Mouse (Mus musculus) cerebellum, postnatal 36 days (tissue): ENCODE data around the gene Oas1c.

Experiments
- DNase-seq, 2 experiments: peaks; one replicate each; pipeline ENCODE4 v3.0.0; 2021 to 2022; ENCODE audit warnings: mixed read lengths in 2 of 2

The Oas1c gene

DNA sequence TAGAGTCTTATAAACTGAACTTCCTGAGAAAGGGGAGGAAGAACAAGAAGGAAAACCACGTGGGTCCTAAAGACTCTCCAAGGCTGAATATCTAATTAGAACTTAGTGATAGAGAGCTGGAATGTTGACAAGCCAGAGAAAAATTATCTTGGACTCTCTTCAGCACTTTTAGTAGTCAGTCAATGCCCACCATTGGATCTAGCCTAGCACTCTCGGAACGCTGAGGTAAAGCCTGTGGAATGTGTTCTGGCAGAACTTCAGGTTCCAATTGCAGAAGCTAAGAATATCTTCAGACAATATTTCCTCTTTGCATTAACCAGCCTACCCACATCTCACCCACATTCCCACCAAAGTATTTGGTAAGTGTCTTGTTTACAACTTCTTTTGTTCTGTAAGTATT lies 32.4 kb downstream of the Oas1c start:
- DNase-seq = no peak

DNA sequence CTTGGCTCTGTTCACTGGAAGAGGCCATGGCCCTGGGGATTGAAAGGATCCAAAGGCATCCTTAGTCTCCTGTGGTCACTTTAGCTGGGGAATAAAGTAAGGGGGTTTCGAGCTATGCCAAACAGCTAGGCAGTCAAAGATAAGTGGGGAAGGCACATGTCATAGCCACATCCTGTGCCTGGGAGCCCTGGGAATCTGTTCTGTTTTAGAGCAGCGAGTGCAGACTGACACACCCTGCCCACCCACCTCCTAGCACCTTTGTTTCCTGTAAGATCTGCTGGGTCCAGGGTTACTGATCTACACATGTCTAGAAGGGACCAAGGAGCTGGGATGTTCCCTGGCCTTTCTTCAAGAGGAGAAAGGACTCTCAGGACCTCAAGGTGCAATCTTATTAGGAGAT lies 33.4 kb downstream of the Oas1c start:
- DNase-seq = no peak

DNA sequence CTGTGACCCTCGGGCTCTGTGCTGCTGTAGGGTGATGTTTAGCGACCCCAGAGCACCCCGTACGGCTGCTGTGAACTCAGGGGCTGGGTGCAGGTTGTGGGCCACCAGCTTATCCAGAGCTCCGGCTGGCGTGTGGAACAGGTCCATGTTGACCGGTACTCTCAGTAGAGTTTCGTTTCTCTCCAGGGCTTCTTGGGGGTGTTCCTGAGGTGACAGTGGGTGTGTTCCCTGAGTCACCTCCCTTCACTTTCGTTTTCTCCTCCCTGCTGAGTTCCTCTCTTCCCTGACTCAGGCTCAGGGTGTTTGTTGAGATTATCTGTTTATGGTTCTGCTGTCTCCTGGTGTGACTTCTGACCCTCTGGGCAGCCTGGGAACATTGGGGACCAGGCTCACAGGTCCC lies 34.8 kb downstream of the Oas1c start, which contains the start of gene Oas3:
Gene Oas3 (minus strand): TSS at position 184 of the 400 bp plus-strand sequence.
- no peak for DNase-seq

DNA sequence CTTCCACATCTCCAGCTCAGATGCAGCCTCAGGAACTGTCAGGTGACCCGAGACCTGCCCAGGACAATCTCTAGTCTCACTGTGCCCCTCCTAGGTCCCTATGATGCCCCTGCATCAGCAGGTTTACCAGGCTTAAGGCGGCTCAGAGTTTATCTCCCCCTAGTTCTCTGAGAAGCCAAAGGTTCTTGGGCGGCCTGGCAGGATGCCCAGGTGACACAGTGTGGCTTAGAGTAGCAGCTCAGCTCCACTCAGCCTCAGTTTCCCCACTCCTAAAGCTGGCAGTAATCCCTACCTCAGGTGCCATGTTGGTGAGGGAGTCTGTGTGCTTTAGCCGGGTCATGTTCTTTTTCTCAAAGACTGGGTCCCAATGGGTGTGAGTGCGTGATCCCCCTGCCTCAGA lies 35.5 kb downstream of the Oas1c start:
- no peak for DNase-seq

DNA sequence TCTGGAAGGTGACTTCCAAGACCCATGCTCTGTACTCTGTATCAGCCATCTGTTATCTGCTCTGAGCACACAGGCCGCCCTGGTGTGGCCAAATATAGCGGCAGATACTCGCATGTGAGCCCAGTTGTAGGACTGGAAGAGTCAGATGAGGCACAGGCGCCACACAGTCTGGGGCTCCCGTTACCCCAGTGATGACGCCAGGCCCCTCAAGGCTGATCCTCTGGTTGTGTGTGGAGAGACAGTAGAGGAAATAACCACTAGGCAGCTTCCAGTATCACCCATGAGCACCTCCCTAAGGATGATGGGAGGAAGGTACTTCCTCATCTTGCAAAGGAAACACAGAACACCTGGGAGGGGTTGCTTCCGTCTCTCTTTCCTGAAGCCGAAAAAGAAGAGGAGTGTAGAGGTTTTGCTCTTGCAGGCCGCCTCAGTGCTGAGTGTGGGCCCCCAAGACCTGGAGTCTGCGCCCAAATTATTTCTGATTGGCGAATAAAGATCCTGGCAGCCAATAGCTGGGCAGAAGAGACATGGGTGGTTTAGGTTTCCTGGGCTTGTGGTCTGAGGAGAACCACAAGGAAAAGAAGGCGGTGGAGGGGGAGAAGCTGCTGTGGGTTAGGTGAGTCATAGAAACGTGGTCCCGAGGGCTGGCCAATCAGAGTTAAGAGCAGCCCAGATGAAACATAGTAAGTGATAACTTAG lies 36.9 kb downstream of the Oas1c start:
- no peak for DNase-seq

DNA sequence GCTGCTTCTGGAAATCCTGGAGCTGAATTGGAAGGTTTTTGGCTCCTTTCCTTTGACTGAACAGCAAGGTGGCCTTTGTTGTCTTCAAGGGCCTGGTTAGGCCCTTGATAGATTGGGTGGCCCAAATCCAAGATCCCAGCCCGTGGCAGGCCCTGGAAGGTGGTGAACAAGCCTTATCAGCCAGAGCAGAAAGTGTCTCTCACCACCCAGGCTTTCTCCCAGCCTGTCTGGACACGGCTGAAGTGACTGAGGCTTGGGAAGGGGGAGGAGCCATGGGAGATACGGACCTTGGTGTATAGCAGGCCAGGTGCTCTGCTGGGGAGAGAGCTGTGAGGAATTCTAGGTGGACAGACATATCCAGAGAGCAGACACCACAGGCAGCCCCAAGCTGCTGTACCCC lies 42.9 kb downstream of the Oas1c start:
- DNase-seq = no peak

DNA sequence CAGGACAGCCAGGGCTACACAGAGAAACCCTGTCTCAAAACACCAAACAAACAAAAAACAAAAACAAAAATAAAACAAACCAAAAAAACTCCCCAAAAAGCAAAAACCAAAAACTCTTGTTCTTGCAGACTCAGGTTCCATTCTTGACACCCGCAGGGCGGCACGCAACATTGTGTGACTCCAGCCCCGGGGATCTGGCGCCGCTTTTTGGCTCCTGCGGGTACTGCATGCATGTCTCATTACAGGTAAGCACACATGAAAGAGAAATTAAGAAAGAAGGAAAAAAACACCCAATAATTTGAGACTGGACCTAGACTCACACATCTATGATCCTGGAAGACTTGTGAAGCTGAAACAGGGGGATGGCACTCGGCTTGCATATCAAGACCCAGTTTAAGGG lies 47.3 kb downstream of the Oas1c start:
- no peak for DNase-seq

DNA sequence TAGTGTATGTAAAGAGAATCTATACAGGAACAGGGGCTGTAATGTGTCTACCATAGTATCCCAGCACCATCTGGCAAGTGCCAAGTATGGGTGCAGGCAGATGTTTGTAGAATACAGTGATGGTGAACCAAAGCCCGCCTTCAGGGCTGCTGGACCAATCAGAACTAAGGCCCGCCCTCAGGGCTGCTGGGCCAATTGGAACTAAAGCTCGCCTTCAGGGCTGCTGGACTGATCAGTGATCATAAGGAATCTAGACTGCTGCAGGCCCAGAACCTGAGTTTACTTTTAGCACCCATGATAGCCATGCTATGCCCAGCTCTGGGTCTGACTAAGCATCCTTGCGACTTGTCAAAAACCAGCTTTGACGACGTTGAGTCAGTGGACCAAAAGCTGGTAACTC lies 50.4 kb downstream of the Oas1c start:
- DNase-seq = no peak

DNA sequence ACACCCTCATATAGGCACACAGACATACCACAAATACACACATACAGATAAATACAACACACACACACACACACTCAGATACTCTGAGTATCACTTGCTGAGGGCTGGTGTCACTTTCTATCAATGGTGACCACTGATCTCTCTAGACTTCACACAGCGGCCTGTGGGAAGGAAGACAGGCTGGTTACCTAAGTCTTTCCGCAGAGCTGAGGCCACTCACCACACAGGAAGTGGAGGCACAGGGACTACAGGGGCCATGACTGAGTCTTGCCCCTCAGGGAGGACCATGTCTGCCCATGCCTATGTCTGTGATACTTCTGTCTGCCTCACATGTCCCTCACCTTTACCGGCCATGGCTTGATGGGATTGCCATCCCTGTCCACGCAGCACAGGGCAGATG lies 58.1 kb downstream of the Oas1c start:
- no peak for DNase-seq

DNA sequence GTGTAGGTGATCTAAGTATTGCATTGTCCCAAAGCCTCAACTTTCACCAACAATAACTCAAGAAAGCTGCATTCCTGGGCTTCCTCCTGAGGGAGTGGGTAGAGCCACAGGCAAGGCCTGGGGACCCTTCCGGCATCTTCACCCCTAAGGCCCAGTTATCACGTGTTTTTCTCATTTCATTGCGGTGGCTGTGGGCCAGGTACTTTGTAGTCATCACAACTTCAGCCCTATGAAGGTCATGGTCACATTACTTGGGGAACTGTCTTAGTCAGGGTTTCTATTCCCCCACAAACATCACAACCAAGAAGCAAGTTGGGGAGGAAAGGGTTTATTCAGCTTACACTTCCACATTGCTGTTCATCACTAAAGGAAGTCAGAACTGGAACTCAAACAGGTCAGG lies 59.5 kb downstream of the Oas1c start:
- no peak for DNase-seq

DNA sequence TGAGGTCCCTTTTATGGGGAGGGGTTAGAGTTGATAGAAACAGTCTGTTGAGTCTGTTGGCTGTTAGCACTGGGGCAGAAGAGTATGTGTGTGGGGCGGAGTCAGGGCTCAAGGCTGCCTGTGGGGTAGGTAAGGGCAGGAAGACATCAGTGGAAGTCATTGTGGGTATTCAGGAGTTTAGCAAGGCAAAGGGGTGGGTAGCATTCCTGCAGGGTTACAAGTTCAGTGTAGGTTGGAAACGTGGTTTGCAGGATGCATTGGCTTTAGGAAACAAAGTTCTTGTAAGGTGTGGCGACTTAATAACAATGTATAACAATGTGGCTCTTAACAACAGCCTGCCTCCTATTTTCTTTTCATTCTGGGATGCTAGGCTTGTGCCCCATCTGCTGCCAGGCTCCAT lies 61.1 kb downstream of the Oas1c start:
- no peak for DNase-seq
